Mouse (Mus musculus) liver, embryonic 15.5 days (tissue): ENCODE measurements around the gene Flnc. TPM values are rescaled to one million over a fixed set of nuclear protein-coding genes. Genes with fewer than 3 reads are reported as not detected.

Source experiments
- ATAC-seq: fragments of 200-750 bp; cut with Nextera tagmentation; 2 replicates; pipeline ENCODE4 v1.8.0; 2017; ENCODE audit warnings: moderate number of reproducible peaks, mild to moderate bottlenecking, moderate library complexity; ENCODE audit not compliant: insufficient read depth
- H3K27ac ChIP-seq: fragments of 300-500 bp; sonication (generic); replicated peaks from 2 replicates; pipeline ENCODE4 v1.5.1; 2015; ENCODE audit warnings: mild to moderate bottlenecking, inconsistent platforms
- H3K27me3 ChIP-seq: fragments of 300-500 bp; sonication (generic); 2 replicates; pipeline ENCODE4 v1.6.1; 2015; ENCODE audit warnings: mild to moderate bottlenecking, inconsistent platforms
- H3K36me3 ChIP-seq: fragments of 300-500 bp; sonication (generic); replicated peaks from 2 replicates; pipeline ENCODE4 v1.6.1; 2015; ENCODE audit warnings: moderate library complexity, mild to moderate bottlenecking, inconsistent platforms
- H3K4me1 ChIP-seq: fragments of 300-500 bp; sonication (generic); replicated peaks from 2 replicates; pipeline ENCODE4 v1.6.1; 2015; ENCODE audit warnings: inconsistent platforms
- H3K4me2 ChIP-seq: fragments of 300-500 bp; sonication (generic); 2 replicates; pipeline ENCODE4 v1.6.1; 2015; ENCODE audit warnings: moderate library complexity, mild to moderate bottlenecking, inconsistent platforms
- H3K4me3 ChIP-seq: fragments of 300-500 bp; sonication (generic); replicated peaks from 2 replicates; pipeline ENCODE4 v1.5.1; 2015; ENCODE audit warnings: mild to moderate bottlenecking, inconsistent platforms
- H3K9ac ChIP-seq: fragments of 300-500 bp; sonication (generic); 2 replicates; pipeline ENCODE4 v1.6.1; 2015; ENCODE audit warnings: moderate library complexity, mild to moderate bottlenecking, inconsistent platforms
- H3K9me3 ChIP-seq: fragments of 300-500 bp; sonication (generic); replicated peaks from 2 replicates; pipeline ENCODE4 v1.6.1; 2016; ENCODE audit warnings: inconsistent platforms
- WGBS: fragments of 180-500 bp; shearing (Covaris S2); methylation state at CpG from one replicate; pipeline ENCODE4 v1.1.7; 2015; ENCODE audit warnings: mixed read lengths; ENCODE audit not compliant: insufficient replicate concordance; 5-methylcytosine and 5-hydroxymethylcytosine counted together
- polyA plus RNA-seq: library from polyadenylated mRNA; unstranded; fragments of >200 nt; fragmentation: Nextera tagmentation; extraction: Ambion mirVana; gene quantifications from 2 replicates; pipeline ENCODE4 v1.2.1, GENCODE M21; 2015

Flnc gene
- polyA plus RNA-seq, 1 experiment from 2014 or later, result 1.1 TPM

DNA sequence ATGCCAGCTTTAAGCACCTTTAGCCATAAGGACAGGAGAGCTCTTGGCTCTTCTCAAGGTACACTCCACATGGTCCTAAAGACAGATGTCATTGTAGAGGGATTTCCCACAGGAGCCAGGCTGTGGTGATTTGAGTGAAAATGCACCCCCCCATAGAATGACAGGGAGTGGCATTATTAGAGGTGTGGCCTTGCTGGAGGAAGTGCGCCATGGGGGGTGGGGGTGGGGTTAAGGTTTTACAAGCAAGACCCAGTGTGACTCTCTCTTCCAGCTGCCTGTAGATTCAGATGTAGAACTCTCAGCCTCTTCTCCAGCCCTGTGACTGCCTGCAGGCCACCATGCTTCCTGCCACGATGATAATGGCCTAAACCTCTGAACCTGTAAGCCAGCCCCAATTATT lies 52.9 kb downstream of the Flnc start:
- no peak for ATAC-seq
- Histone ChIP-seq H3K36me3 (no peaks in the 10 kb centered on the region), H3K9ac (no peak overlapping the region)

DNA sequence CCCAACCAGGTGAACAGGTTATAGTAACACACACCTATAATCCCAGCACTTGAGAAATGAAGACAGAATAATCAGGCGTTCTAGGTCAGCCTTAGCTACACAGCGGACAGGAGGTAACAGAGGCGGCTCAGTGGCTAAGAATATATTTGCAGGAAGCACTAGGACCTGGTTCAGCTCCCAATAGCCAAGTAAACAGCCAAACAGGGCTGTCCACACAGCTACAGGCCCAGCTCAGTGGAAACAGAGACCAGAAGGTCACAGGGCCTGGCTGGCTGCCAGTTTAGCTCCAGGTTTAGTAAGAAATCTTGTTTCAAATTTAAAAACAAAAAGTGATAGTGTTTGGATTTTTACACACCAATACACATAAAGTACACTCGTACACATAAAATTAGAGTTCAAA lies 61.0 kb downstream of the Flnc start:
- 53% methylated on average over 4 of the region's 4 CpGs for WGBS
- Histone ChIP-seq H3K36me3 (no peaks in the 10 kb centered on the region), H3K4me3 (no peak overlapping the region), H3K4me1 (0 out of 2 replicates have a peak, but pooled peaks cover 3% of the 10 kb centered on the region), H3K4me2 (no peak overlapping the region), H3K27me3 (peaks cover 51% of the 10 kb centered on the region), H3K27ac (no peak overlapping the region), H3K9me3 (no peaks in the 10 kb centered on the region), H3K9ac (no peak overlapping the region)
- 0 out of 2 replicates have a peak, but pooled peaks have one; percentile 50 for ATAC-seq

More for the DNA sequence above, 52.9 kb downstream of the Flnc start:
- 42% methylated on average over 2 of the region's 2 CpGs for WGBS
- Histone ChIP-seq H3K9me3 (no peaks in the 10 kb centered on the region), H3K27me3 (peaks cover 46% of the 10 kb centered on the region), H3K4me1 (peaks cover 6% of the 10 kb centered on the region; the same call in 1 of the 2 replicates), H3K27ac (no peak overlapping the region), H3K4me2 (no peak overlapping the region), H3K4me3 (no peak overlapping the region)

DNA sequence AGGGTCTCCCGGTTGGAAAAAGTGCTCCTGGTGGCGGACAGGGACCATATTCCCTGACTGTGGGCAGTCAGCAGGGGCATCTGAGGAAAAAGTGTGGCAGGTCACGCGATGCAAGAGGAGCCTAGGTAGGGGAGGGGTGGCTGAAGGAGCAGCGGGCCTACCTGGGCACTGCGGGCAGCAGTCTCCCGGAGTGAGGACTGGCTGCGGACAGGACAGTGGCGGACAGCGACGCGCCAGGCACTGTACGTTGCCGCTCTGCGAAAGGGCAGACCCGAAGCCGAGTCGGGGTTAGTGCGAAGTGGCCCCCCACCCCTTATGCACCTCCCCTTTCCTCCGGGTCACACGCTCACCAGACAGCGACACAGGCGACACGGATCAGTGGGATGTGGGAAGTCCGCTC lies 63.2 kb downstream of the Flnc start:
- H3K4me1 ChIP-seq, result peaks cover 3% of the 10 kb centered on the region; the same call in 1 of the 2 replicates
- ATAC-seq, result no peak
- H3K27me3 ChIP-seq, result peaks cover 46% of the 10 kb centered on the region

DNA sequence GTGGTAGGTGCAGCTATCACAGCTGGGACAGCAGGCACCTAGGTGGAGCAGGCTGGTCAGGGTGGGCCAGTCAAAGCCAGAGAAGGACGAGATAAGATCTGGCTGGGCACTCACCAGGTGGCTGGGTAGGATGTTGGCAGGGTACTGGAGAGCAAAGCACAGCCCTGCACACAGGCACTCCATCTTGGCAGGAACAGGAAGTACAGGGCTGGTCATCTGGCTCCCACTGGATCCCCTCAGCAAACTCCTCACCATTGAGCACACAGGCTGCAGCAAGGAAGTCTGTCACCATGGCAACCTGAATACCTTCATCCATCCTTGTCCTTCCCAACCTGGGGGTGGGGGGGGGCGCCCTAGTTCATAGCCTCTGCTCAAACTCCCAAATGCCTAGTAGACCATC lies 64.7 kb downstream of the Flnc start:
- Histone ChIP-seq H3K4me2 (no peak overlapping the region), H3K27ac (no peak overlapping the region), H3K9me3 (no peaks in the 10 kb centered on the region), H3K4me1 (peaks cover 3% of the 10 kb centered on the region; the same call in 1 of the 2 replicates), H3K27me3 (peaks cover 42% of the 10 kb centered on the region), H3K9ac (no peak overlapping the region), H3K4me3 (no peak overlapping the region), H3K36me3 (no peaks in the 10 kb centered on the region)
- WGBS, result 26% methylated on average over 2 of the region's 2 CpGs
- ATAC-seq, result no peak

More for the DNA sequence above, 63.2 kb downstream of the Flnc start:
- H3K4me2 ChIP-seq, result no peak overlapping the region
- H3K9ac ChIP-seq, result no peak overlapping the region
- no peaks in the 10 kb centered on the region for H3K9me3 ChIP-seq
- H3K4me3 ChIP-seq, result no peak overlapping the region
- no peaks in the 10 kb centered on the region for H3K36me3 ChIP-seq
- no peak overlapping the region for H3K27ac ChIP-seq
- 18% methylated on average over 25 of the region's 25 CpGs for WGBS

- no peaks in the 10 kb centered on the region; the same call in 1 of the 2 replicates for H3K4me1 ChIP-seq
- H3K36me3 ChIP-seq, result no peaks in the 10 kb centered on the region
- no peak overlapping the region for H3K27ac ChIP-seq
- no peak for ATAC-seq
- H3K9ac ChIP-seq, result no peak overlapping the region
- peaks cover 41% of the 10 kb centered on the region for H3K27me3 ChIP-seq
- H3K4me3 ChIP-seq, result no peak overlapping the region
- WGBS, result 29% methylated on average over 7 of the region's 7 CpGs
- no peak overlapping the region for H3K4me2 ChIP-seq
- H3K9me3 ChIP-seq, result no peaks in the 10 kb centered on the region
Observed at GRCm38 (mm10) chr6:29500177-29500576, 67.1 kb downstream of the Flnc start.

GRCm38 (mm10) chr6:29500810-29501209 lies 67.8 kb downstream of the Flnc start:
- no peak overlapping the region for H3K4me3 ChIP-seq
- no peaks in the 10 kb centered on the region for H3K36me3 ChIP-seq
- 39% methylated on average over 6 of the region's 6 CpGs for WGBS
- no peak overlapping the region for H3K27ac ChIP-seq
- no peaks in the 10 kb centered on the region; the same call in 1 of the 2 replicates for H3K4me1 ChIP-seq
- H3K9me3 ChIP-seq, result no peaks in the 10 kb centered on the region
- no peak overlapping the region for H3K9ac ChIP-seq
- no peak overlapping the region for H3K4me2 ChIP-seq
- H3K27me3 ChIP-seq, result peaks cover 41% of the 10 kb centered on the region
- no peak for ATAC-seq

- 58% methylated on average over 1 of the region's 1 CpGs for WGBS
Observed at GRCm38 (mm10) chr6:29501599-29501998, 68.5 kb downstream of the Flnc start.

GRCm38 (mm10) chr6:29505493-29505892 lies 72.4 kb downstream of the Flnc start:
- no peak for ATAC-seq
- no peak overlapping the region for H3K27ac ChIP-seq
- H3K4me2 ChIP-seq, result no peak overlapping the region
- H3K4me1 ChIP-seq, result peaks cover 10% of the 10 kb centered on the region
- peaks cover 53% of the 10 kb centered on the region for H3K27me3 ChIP-seq
- 71% methylated on average over 5 of the region's 5 CpGs for WGBS
- H3K9ac ChIP-seq, result no peak overlapping the region
- H3K4me3 ChIP-seq, result no peak overlapping the region
- no peaks in the 10 kb centered on the region for H3K36me3 ChIP-seq
- no peaks in the 10 kb centered on the region for H3K9me3 ChIP-seq

More at GRCm38 (mm10) chr6:29501599-29501998, 68.5 kb downstream of the Flnc start:
- ATAC-seq, result no peak
- no peaks in the 10 kb centered on the region for H3K36me3 ChIP-seq
- H3K9ac ChIP-seq, result no peak overlapping the region
- no peak overlapping the region for H3K4me3 ChIP-seq
- no peak overlapping the region for H3K4me2 ChIP-seq
- no peaks in the 10 kb centered on the region; the same call in 1 of the 2 replicates for H3K4me1 ChIP-seq
- H3K9me3 ChIP-seq, result no peaks in the 10 kb centered on the region
- no peak overlapping the region for H3K27ac ChIP-seq
- H3K27me3 ChIP-seq, result peaks cover 41% of the 10 kb centered on the region

GRCm38 (mm10) chr6:29506834-29507233 lies 73.8 kb downstream of the Flnc start:
- Histone ChIP-seq H3K4me3 (peak overlapping the region; percentile 45; the same call in 1 of the 2 replicates), H3K9ac (no peak overlapping the region), H3K4me2 (peak overlapping the region; percentile 63), H3K36me3 (no peaks in the 10 kb centered on the region), H3K9me3 (no peaks in the 10 kb centered on the region), H3K27ac (no peak overlapping the region), H3K4me1 (peaks cover 10% of the 10 kb centered on the region), H3K27me3 (peaks cover 53% of the 10 kb centered on the region)
- 32% methylated on average over 8 of the region's 8 CpGs for WGBS
- no peak for ATAC-seq

GRCm38 (mm10) chr6:29507447-29508309 lies 74.6 kb downstream of the Flnc start, which contains the start of gene Kcp:
Gene Kcp (minus strand): TSS chr6:29507952.
- Histone ChIP-seq H3K9me3 (no peaks in the 10 kb centered on the region), H3K27me3 (peaks cover 53% of the 10 kb centered on the region), H3K9ac (no peak within 1 kb of the TSS), H3K27ac (no peak within 1 kb of the TSS), H3K4me1 (peaks cover 11% of the 10 kb centered on the region), H3K4me3 (peak within 1 kb of the TSS; percentile 45), H3K4me2 (peak within 1 kb of the TSS; percentile 63), H3K36me3 (no peaks in the 10 kb centered on the region)
- ATAC-seq, result 0 out of 2 replicates have a peak, but pooled peaks have one; percentile 18
- under 1% methylated on average over 47 of the region's 47 CpGs for WGBS

GRCm38 (mm10) chr6:29509086-29509485 lies 76.0 kb downstream of the Flnc start:
- Histone ChIP-seq H3K9me3 (no peaks in the 10 kb centered on the region), H3K27ac (no peak overlapping the region), H3K27me3 (peaks cover 53% of the 10 kb centered on the region), H3K4me2 (no peak overlapping the region), H3K4me3 (no peak overlapping the region), H3K4me1 (peaks cover 19% of the 10 kb centered on the region), H3K9ac (no peak overlapping the region), H3K36me3 (no peaks in the 10 kb centered on the region)
- 33% methylated on average over 2 of the region's 2 CpGs for WGBS
- ATAC-seq, result no peak
